Mouse (Mus musculus) lung, embryonic 14.5 days (tissue): ENCODE data around the gene Cdh6. TPM values are rescaled to one million over a fixed set of nuclear protein-coding genes. Genes with fewer than 3 reads are reported as not detected.
A peak's percentile ranks its signal among the peaks of the same experiment; 100 is the strongest.

Source experiments
- ATAC-seq: fragments of 200-750 bp; cut with Nextera tagmentation; 2 replicates; pipeline ENCODE4 v1.8.0; 2017; ENCODE audit warnings: mild to moderate bottlenecking, moderate TSS enrichment, moderate library complexity; ENCODE audit not compliant: insufficient read depth
- DNase-seq: peaks from one replicate; pipeline ENCODE4 v3.0.0-alpha.2; 2015
- H3K27ac ChIP-seq: fragments of 300-500 bp; sonication (generic); 2 replicates; pipeline ENCODE4 v1.5.1; 2014; ENCODE audit warnings: low read depth, mild to moderate bottlenecking, moderate library complexity
- H3K27me3 ChIP-seq: fragments of 300-500 bp; sonication (generic); 2 replicates; pipeline ENCODE4 v1.6.1; 2014; ENCODE audit warnings: low read length, control low read depth; ENCODE audit not compliant: insufficient read depth
- H3K36me3 ChIP-seq: fragments of 300-500 bp; sonication (generic); 2 replicates; pipeline ENCODE4 v1.6.1; 2014; ENCODE audit warnings: control low read depth; ENCODE audit not compliant: insufficient read depth
- H3K4me1 ChIP-seq: fragments of 300-500 bp; sonication (generic); 2 replicates; pipeline ENCODE4 v1.6.1; 2014; ENCODE audit warnings: antibody characterized with exemption, control low read depth; ENCODE audit not compliant: insufficient read depth
- H3K4me2 ChIP-seq: fragments of 300-500 bp; sonication (generic); 2 replicates; pipeline ENCODE4 v1.6.1; 2014; ENCODE audit warnings: mild to moderate bottlenecking
- H3K4me3 ChIP-seq: fragments of 300-500 bp; sonication (generic); 2 replicates; pipeline ENCODE4 v1.5.1; 2014; ENCODE audit warnings: low read depth, low read length
- H3K9ac ChIP-seq: fragments of 300-500 bp; sonication (generic); 2 replicates; pipeline ENCODE4 v1.6.1; 2014
- H3K9me3 ChIP-seq: fragments of 300-500 bp; sonication (generic); 2 replicates; pipeline ENCODE4 v1.6.1; 2016; ENCODE audit warnings: low read depth, low read length, control low read depth
- CTCF ChIP-seq: IDR thresholded peaks from 2 replicates; pipeline ENCODE4 v1.5.1; 2016; ENCODE audit warnings: antibody characterized with exemption, low read depth
- WGBS: fragments of 180-500 bp; shearing (Covaris S2); extraction: QIAGEN DNeasy Blood & Tissue Kit; methylation state at CpG from one replicate; pipeline ENCODE4 v1.1.7; 2014; 5-methylcytosine and 5-hydroxymethylcytosine counted together
- polyA plus RNA-seq: library from polyadenylated mRNA; unstranded; fragments of >200 nt; fragmentation: Nextera tagmentation; extraction: Ambion mirVana; gene quantifications from 2 replicates; pipeline ENCODE4 v1.2.1, GENCODE M21; 2014

Gene Cdh6
- polyA plus RNA-seq, 1 experiment from 2014 or later, result 2.4 TPM

GRCm38 (mm10) chr15:13155418-13155817 lies 18.1 kb downstream of the Cdh6 start:
- WGBS, result 77% methylated on average over 6 of the region's 6 CpGs
- no peak overlapping the region for H3K4me3 ChIP-seq
- H3K27ac ChIP-seq, result no peak overlapping the region
- H3K36me3 ChIP-seq, result no peaks in the 10 kb centered on the region
- H3K9me3 ChIP-seq, result no peaks in the 10 kb centered on the region
- DNase-seq, result no peak
- no peak for ATAC-seq
- H3K4me1 ChIP-seq, result no peaks in the 10 kb centered on the region
- H3K9ac ChIP-seq, result no peak overlapping the region
- no peaks in the 10 kb centered on the region for H3K27me3 ChIP-seq
- no peak overlapping the region for H3K4me2 ChIP-seq
- TF ChIP-seq CTCF, result no peak

- Histone ChIP-seq H3K4me2 (no peak overlapping the region), H3K27me3 (no peaks in the 10 kb centered on the region), H3K9ac (no peak overlapping the region), H3K4me3 (no peak overlapping the region), H3K9me3 (no peaks in the 10 kb centered on the region), H3K4me1 (no peaks in the 10 kb centered on the region), H3K36me3 (no peaks in the 10 kb centered on the region), H3K27ac (no peak overlapping the region)
- DNase-seq (peak; percentile 41), ATAC-seq (no peak)
- no peak for TF ChIP-seq CTCF
- 50% methylated on average over 4 of the region's 4 CpGs for WGBS
Observed at GRCm38 (mm10) chr15:13141983-13142382, 31.5 kb downstream of the Cdh6 start.

GRCm38 (mm10) chr15:13139662-13140061 lies 33.8 kb downstream of the Cdh6 start:
- Histone ChIP-seq H3K27ac (no peak overlapping the region), H3K9ac (no peak overlapping the region), H3K9me3 (no peaks in the 10 kb centered on the region), H3K4me3 (no peak overlapping the region), H3K4me2 (no peak overlapping the region), H3K27me3 (no peaks in the 10 kb centered on the region), H3K4me1 (no peaks in the 10 kb centered on the region), H3K36me3 (no peaks in the 10 kb centered on the region)
- DNase-seq (no peak), ATAC-seq (no peak)
- TF ChIP-seq CTCF, result no peak
- 74% methylated on average over 5 of the region's 5 CpGs for whole genome bisulfite sequencing

- no peaks in the 10 kb centered on the region for H3K36me3 ChIP-seq
- H3K9me3 ChIP-seq, result no peaks in the 10 kb centered on the region
- WGBS, result 88% methylated on average over 6 of the region's 6 CpGs
- no peak overlapping the region for H3K9ac ChIP-seq
- no peak overlapping the region for H3K4me3 ChIP-seq
- H3K4me1 ChIP-seq, result no peaks in the 10 kb centered on the region
- DNase-seq, result no peak
- no peak overlapping the region for H3K4me2 ChIP-seq
- no peaks in the 10 kb centered on the region for H3K27me3 ChIP-seq
- no peak overlapping the region for H3K27ac ChIP-seq
- TF ChIP-seq CTCF, result no peak
- ATAC-seq, result no peak
Observed at GRCm38 (mm10) chr15:13137166-13137565, 36.3 kb downstream of the Cdh6 start.

GRCm38 (mm10) chr15:13134086-13134485 lies 39.4 kb downstream of the Cdh6 start:
- H3K4me2 ChIP-seq, result no peak overlapping the region
- WGBS, result 67% methylated on average over 1 of the region's 1 CpGs

GRCm38 (mm10) chr15:13133370-13133769 lies 40.1 kb downstream of the Cdh6 start:
- Histone ChIP-seq H3K4me1 (no peaks in the 10 kb centered on the region), H3K4me2 (no peak overlapping the region), H3K36me3 (no peaks in the 10 kb centered on the region), H3K27ac (no peak overlapping the region), H3K9me3 (no peaks in the 10 kb centered on the region), H3K27me3 (no peaks in the 10 kb centered on the region), H3K9ac (no peak overlapping the region), H3K4me3 (no peak overlapping the region)
- no peak for DNase-seq
- ATAC-seq, result no peak
- 89% methylated on average over 8 of the region's 8 CpGs for WGBS
- peak; percentile 40; the same call in 1 of the 2 replicates for TF ChIP-seq CTCF

More at GRCm38 (mm10) chr15:13134086-13134485, 39.4 kb downstream of the Cdh6 start:
- H3K27ac ChIP-seq, result no peak overlapping the region
- H3K9me3 ChIP-seq, result no peaks in the 10 kb centered on the region
- no peak overlapping the region for H3K4me3 ChIP-seq
- peak; percentile 53 for TF ChIP-seq CTCF
- H3K9ac ChIP-seq, result no peak overlapping the region
- no peaks in the 10 kb centered on the region for H3K4me1 ChIP-seq
- H3K27me3 ChIP-seq, result no peaks in the 10 kb centered on the region
- no peaks in the 10 kb centered on the region for H3K36me3 ChIP-seq
- ATAC-seq, result no peak
- DNase-seq, result peak; percentile 75

GRCm38 (mm10) chr15:13132493-13132892 lies 41.0 kb downstream of the Cdh6 start:
- Histone ChIP-seq H3K9me3 (no peaks in the 10 kb centered on the region), H3K27me3 (no peaks in the 10 kb centered on the region), H3K4me1 (no peaks in the 10 kb centered on the region), H3K36me3 (no peaks in the 10 kb centered on the region), H3K4me2 (no peak overlapping the region), H3K4me3 (no peak overlapping the region), H3K27ac (no peak overlapping the region), H3K9ac (no peak overlapping the region)
- ATAC-seq (no peak), DNase-seq (no peak)
- 84% methylated on average over 3 of the region's 3 CpGs for WGBS
- TF ChIP-seq CTCF, result no peak

- Histone ChIP-seq H3K4me3 (no peak overlapping the region), H3K4me2 (no peak overlapping the region), H3K27me3 (no peaks in the 10 kb centered on the region), H3K9me3 (no peaks in the 10 kb centered on the region), H3K9ac (no peak overlapping the region), H3K4me1 (no peaks in the 10 kb centered on the region), H3K36me3 (no peaks in the 10 kb centered on the region), H3K27ac (no peak overlapping the region)
- ATAC-seq (no peak), DNase-seq (no peak)
- no peak for TF ChIP-seq CTCF
- 72% methylated on average over 5 of the region's 5 CpGs for WGBS
Observed at GRCm38 (mm10) chr15:13130246-13130645, 43.2 kb downstream of the Cdh6 start.
